9 mouse cellular contexts compared by ENCODE assay signal in genomic region chr10:41716029-41716897, GRCm38 (mm10). TPM values are rescaled to one million over a fixed set of nuclear protein-coding genes. Genes with fewer than 3 reads are reported as not detected.
A peak's percentile ranks its signal among the peaks of the same experiment; 100 is the strongest.
DNase-seq lines count a peak whose midpoint lies in the region; ATAC-seq lines count a peak whose summit lies in the region.
"Had no signal": no experiment of that assay in that cellular context is flagged by ENCODE, and none has a peak within 500 bp of the region (broad histone marks: within the 10 kb centered on the region; RNA-seq: fewer than 3 reads in every experiment).

TSS of gene Ccdc162 (minus strand) at chr10:41716634.

- WGBS in liver, embryonic 11.5 days, result 66% methylated on average over 15 of the region's 15 CpGs
- WGBS in forebrain, embryonic 11.5 days, result 53% methylated on average over 15 of the region's 15 CpGs
- 64% methylated on average over 15 of the region's 15 CpGs for WGBS in limb, embryonic 13.5 days
- 39% methylated on average over 15 of the region's 15 CpGs for WGBS in neural tube, embryonic 14.5 days

- no peak within 1 kb of the TSS for H3K9ac ChIP-seq in liver, embryonic 11.5 days (ENCODE audit: low read depth, low read length)
- H3K9ac ChIP-seq in forebrain, embryonic 11.5 days (ENCODE audit: low read length), result no peak within 1 kb of the TSS
- no peak within 1 kb of the TSS for H3K9ac ChIP-seq in limb, embryonic 13.5 days
- H3K9ac ChIP-seq in neural tube, embryonic 14.5 days (replicated peaks; ENCODE audit: low read depth, low read length), result no peak within 1 kb of the TSS

- no peak within 1 kb of the TSS for H3K4me3 ChIP-seq in liver, embryonic 11.5 days (ENCODE audit: low read depth, low read length)
- no peak within 1 kb of the TSS for H3K4me3 ChIP-seq in forebrain, embryonic 11.5 days (ENCODE audit: low read depth, low read length)
- no peak within 1 kb of the TSS for H3K4me3 ChIP-seq in limb, embryonic 13.5 days
- H3K4me3 ChIP-seq in neural tube, embryonic 14.5 days (ENCODE audit: low read depth, low read length), result no peak within 1 kb of the TSS

- peak; percentile 20 for DNase-seq in liver
- no peak for DNase-seq in liver, embryonic 11.5 days (ENCODE audit: low spot score)
- peak; percentile 68 for DNase-seq in forebrain, embryonic 11.5 days (ENCODE audit: low spot score)
- DNase-seq in cerebellum, adult 18-20 months, result no peak
- no peak for DNase-seq in T-cell, adult 2 months (ENCODE audit: low spot score)
- no peak for DNase-seq in cerebellum, adult 8-10 months
- DNase-seq: right cerebral cortex, postnatal 14 days had no signal

- H3K27ac ChIP-seq in liver, embryonic 11.5 days (ENCODE audit: low read depth, low read length), result no peak within 1 kb of the TSS
- H3K27ac ChIP-seq in forebrain, embryonic 11.5 days (ENCODE audit: low read depth, low read length), result 0 out of 2 replicates have a peak within 1 kb of the TSS, but pooled peaks have one; percentile 18
- no peak within 1 kb of the TSS for H3K27ac ChIP-seq in limb, embryonic 13.5 days
- 0 out of 2 replicates have a peak within 1 kb of the TSS, but pooled peaks have one; percentile 44 for H3K27ac ChIP-seq in neural tube, embryonic 14.5 days (ENCODE audit: low read depth, low read length)

- H3K36me3 ChIP-seq in liver, embryonic 11.5 days (ENCODE audit: control insufficient read depth, insufficient read depth, low read length), result no peaks in the 10 kb centered on the region
- H3K36me3 ChIP-seq in forebrain, embryonic 11.5 days (ENCODE audit: control insufficient read depth, insufficient read depth, low read length), result no peaks in the 10 kb centered on the region
- no peaks in the 10 kb centered on the region; the same call in 1 of the 2 replicates for H3K36me3 ChIP-seq in limb, embryonic 13.5 days
- no peaks in the 10 kb centered on the region for H3K36me3 ChIP-seq in neural tube, embryonic 14.5 days (ENCODE audit: control insufficient read depth, insufficient read depth, low read length)

- H3K27me3 ChIP-seq in liver, embryonic 11.5 days (replicated peaks; ENCODE audit: control insufficient read depth, insufficient read depth, low read length), result no peaks in the 10 kb centered on the region
- no peaks in the 10 kb centered on the region for H3K27me3 ChIP-seq in forebrain, embryonic 11.5 days (ENCODE audit: control insufficient read depth, insufficient read depth, low read length)
- H3K27me3 ChIP-seq in limb, embryonic 13.5 days, result no peaks in the 10 kb centered on the region
- no peaks in the 10 kb centered on the region for H3K27me3 ChIP-seq in neural tube, embryonic 14.5 days (ENCODE audit: control insufficient read depth, insufficient read depth, low read length)

- no peak for ATAC-seq in liver, embryonic 11.5 days (replicated peaks; ENCODE audit: low FRiP score)
- ATAC-seq in forebrain, embryonic 11.5 days (replicated peaks; ENCODE audit: low FRiP score), result no peak
- no peak for ATAC-seq in limb, embryonic 13.5 days (ENCODE audit: low FRiP score, low read depth)
- peak; percentile 70 for ATAC-seq in neural tube, embryonic 14.5 days (ENCODE audit: low read depth)

- H3K4me1 ChIP-seq in liver, embryonic 11.5 days (replicated peaks; ENCODE audit: control insufficient read depth, insufficient read depth, low read length), result no peaks in the 10 kb centered on the region
- peaks cover 6% of the 10 kb centered on the region; the same call in 1 of the 2 replicates for H3K4me1 ChIP-seq in forebrain, embryonic 11.5 days (replicated peaks; ENCODE audit: control insufficient read depth, insufficient read depth, low read length)
- no peaks in the 10 kb centered on the region for H3K4me1 ChIP-seq in limb, embryonic 13.5 days
- 0 out of 2 replicates have a peak, but pooled peaks cover 3% of the 10 kb centered on the region for H3K4me1 ChIP-seq in neural tube, embryonic 14.5 days (ENCODE audit: control insufficient read depth, insufficient read depth, low read length)

- no peak within 1 kb of the TSS for H3K4me2 ChIP-seq in liver, embryonic 11.5 days
- H3K4me2 ChIP-seq in forebrain, embryonic 11.5 days (ENCODE audit: low read depth, low read length, severe bottlenecking), result peak within 1 kb of the TSS; percentile 26; the same call in 1 of the 2 replicates
- H3K4me2 ChIP-seq in limb, embryonic 13.5 days (replicated peaks), result 0 out of 2 replicates have a peak within 1 kb of the TSS, but pooled peaks have one; percentile 11
- H3K4me2 ChIP-seq in neural tube, embryonic 14.5 days (ENCODE audit: low read depth, low read length), result no peak within 1 kb of the TSS

- H3K9me3 ChIP-seq in liver, embryonic 11.5 days (ENCODE audit: control insufficient read depth, low read length), result no peaks in the 10 kb centered on the region
- H3K9me3 ChIP-seq in forebrain, embryonic 11.5 days (ENCODE audit: control insufficient read depth, low read length), result no peaks in the 10 kb centered on the region
- H3K9me3 ChIP-seq in limb, embryonic 13.5 days, result no peaks in the 10 kb centered on the region
- no peaks in the 10 kb centered on the region for H3K9me3 ChIP-seq in neural tube, embryonic 14.5 days (ENCODE audit: control insufficient read depth, low read length)

RNA-seq across cellular contexts. Expression of gene Ccdc162, which starts in this region (rescaled TPM):
- 0.26 and 0.43 TPM in 2 replicates for polyA plus RNA-seq in liver, embryonic 11.5 days (2014; fragmentation: Nextera tagmentation; extraction: Ambion mirVana)
- 0.15 and 0.80 TPM in 2 replicates for polyA plus RNA-seq in forebrain, embryonic 11.5 days (2014; fragmentation: Nextera tagmentation; extraction: Ambion mirVana)
- polyA plus RNA-seq in limb, embryonic 13.5 days (2015; fragmentation: Nextera tagmentation; extraction: Ambion mirVana), result 1.2 and 1.4 TPM in 2 replicates
- 1.4 and 2.6 TPM in 2 replicates for polyA plus RNA-seq in neural tube, embryonic 14.5 days (2014; fragmentation: Nextera tagmentation; extraction: Ambion mirVana)

Comparison
In these comparisons a context has a peak if more than half of its experiments do, and no peak if none do; other contexts are left out.
1. Peak in DNase-seq, H3K27ac ChIP-seq and H3K4me2 ChIP-seq in forebrain, embryonic 11.5 days; RNA of the gene not detected or under 1 TPM.